Mouse (Mus musculus): ENCODE measurements around the gene Erv3. TPM values are rescaled to one million over a fixed set of nuclear protein-coding genes. Genes with fewer than 3 reads are reported as not detected.

Erv3 gene
- total and polyA plus RNA-seq, 3 experiments = not detected

GRCm38 (mm10) chr2:131820088-131820675 lies 39.4 kb downstream of the Erv3 start:
- Histone ChIP-seq H3K79me2 (replicated peaks; ENCODE audit: control insufficient read depth, extremely low read depth, insufficient read depth, poor library complexity, severe bottlenecking) (no peaks in the 10 kb centered on the region), H3K36me3 (replicated peaks in 1 of 2; ENCODE audit: control insufficient read depth in 1 of 2, insufficient read depth in 1 of 2, low read length in 1 of 2) (no peaks in the 10 kb centered on the region), H3K4me3 (replicated peaks in 1 of 3; ENCODE audit: low read depth in 2 of 3, low read length in 2 of 3, poor library complexity in 1 of 3) (peak overlapping the region in 2 of 3 experiments; percentile 12 to 35), H3K27ac (ENCODE audit: insufficient read depth, low read depth) (no peak overlapping the region), H3K27me3 (replicated peaks) (peaks cover 17% of the 10 kb centered on the region), H3K4me1 (ENCODE audit: control insufficient read depth in 1 of 2, insufficient read depth in 2 of 2) (peaks cover 0 to 28% of the 10 kb centered on the region in 2 experiments; a peak in 3 of 4 replicates), H3K9ac (ENCODE audit: insufficient read depth, low read depth) (no peak overlapping the region; the same call in 1 of the 2 replicates), H3K4me2 (ENCODE audit: insufficient read depth, low read depth, poor library complexity, severe bottlenecking) (peak overlapping the region; percentile 85), H3K9me3 (replicated peaks; ENCODE audit: low read length) (no peaks in the 10 kb centered on the region)
- no peak for TF ChIP-seq IRF4 (IDR thresholded peaks at IDR 0.05; ENCODE audit: low read depth, low read length)
- TF ChIP-seq MAX (IDR thresholded peaks at IDR 0.05; ENCODE audit: low read length) = no peak
- peak; percentile 84 to 98 for TF ChIP-seq CTCF (conservative IDR thresholded peaks at IDR 0.05 in 1 of 2, IDR thresholded peaks at IDR 0.05 in 1 of 2; ENCODE audit: low read depth in 2 of 2, low read length in 2 of 2)
- TF ChIP-seq SMC3 (IDR thresholded peaks at IDR 0.05; ENCODE audit: low read depth, low read length) = peak; percentile 77
- peak; percentile 71 for TF ChIP-seq ZC3H11A (IDR thresholded peaks at IDR 0.05; ENCODE audit: low read depth, low read length)
- no peak for TF ChIP-seq E2F4 (IDR thresholded peaks at IDR 0.05; ENCODE audit: insufficient replicate concordance, low read depth, low read length)
- TF ChIP-seq MYC (IDR thresholded peaks at IDR 0.05; ENCODE audit: low read depth, low read length) = peak; percentile 29; the same call in 1 of the 2 replicates
- no peak for TF ChIP-seq SIN3A (IDR thresholded peaks at IDR 0.05; ENCODE audit: low read length)
- TF ChIP-seq MXI1 (IDR thresholded peaks at IDR 0.05; ENCODE audit: low read depth, low read length) = no peak
- TF ChIP-seq RAD21 (IDR thresholded peaks at IDR 0.05; ENCODE audit: low read depth, low read length) = peak; percentile 99
- peak; percentile 87 for DNase-seq (ENCODE audit: extremely low read depth)
- in situ Hi-C loops (cut with MboI; ENCODE audit: low pct_ligation_motif_present, low pct_unique_long_range_greater_than_20kb, low sequenced_read_pairs) = loop anchor here (5.0 kb wide), 2 partner anchors 117 to 317 kb away; no protein-coding TSS in a partner anchor
- dilution Hi-C loops (cut with MboI; ENCODE audit: extremely low pct_ligation_motif_present, extremely low pct_unique_long_range_greater_than_20kb, low sequenced_read_pairs) = no loop called here

DNA sequence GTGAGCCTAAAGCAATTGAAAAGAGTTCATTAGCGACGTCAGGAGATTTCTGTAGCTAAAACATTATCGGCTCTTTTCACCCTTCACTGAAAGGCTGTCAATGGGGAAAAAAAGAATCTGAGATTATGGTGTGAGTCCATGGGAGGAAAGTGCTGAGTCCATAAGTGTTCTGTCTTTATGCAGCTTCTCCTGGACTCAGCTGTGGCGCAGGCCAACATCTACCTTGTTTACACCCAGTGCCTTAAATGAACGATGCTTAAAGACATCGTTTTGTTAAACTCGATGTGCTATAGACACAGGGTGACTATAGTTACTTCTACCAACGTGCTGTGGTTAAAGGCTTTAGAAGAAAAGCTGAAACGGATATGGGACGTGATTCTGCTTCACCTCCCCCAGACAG lies 45.2 kb downstream of the Erv3 start:
- H3K36me3 ChIP-seq (replicated peaks in 1 of 2; ENCODE audit: control insufficient read depth in 1 of 2, insufficient read depth in 1 of 2, low read length in 1 of 2) = no peaks in the 10 kb centered on the region

DNA sequence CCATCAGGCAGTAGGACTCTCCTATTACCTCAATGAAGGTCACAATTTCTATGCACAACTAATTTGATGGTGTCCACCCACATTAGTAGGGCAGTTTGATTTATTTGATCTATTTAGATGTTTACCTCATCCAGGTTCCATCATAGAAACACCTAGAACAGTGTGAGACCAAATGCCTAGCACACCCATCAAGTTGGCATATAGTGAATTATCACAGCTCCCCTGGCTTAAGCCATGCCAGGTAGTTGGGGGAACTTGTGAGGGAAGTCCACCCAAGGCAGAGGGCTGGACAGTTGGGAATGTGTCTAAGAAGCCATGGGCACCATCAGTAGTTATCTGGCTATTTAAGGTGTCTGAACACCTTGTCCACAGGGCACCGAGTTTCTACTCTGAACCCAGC lies 46.1 kb downstream of the Erv3 start:
- no peaks in the 10 kb centered on the region for H3K36me3 ChIP-seq (replicated peaks in 1 of 2; ENCODE audit: control insufficient read depth in 1 of 2, insufficient read depth in 1 of 2, low read length in 1 of 2)
- dilution Hi-C loops (cut with MboI; ENCODE audit: extremely low pct_ligation_motif_present, extremely low pct_unique_long_range_greater_than_20kb, low sequenced_read_pairs) = no loop called here
- H3K4me3 ChIP-seq (replicated peaks in 1 of 3; ENCODE audit: low read depth in 2 of 3, low read length in 2 of 3, poor library complexity in 1 of 3) = no peak overlapping the region
- no peak overlapping the region for H3K4me2 ChIP-seq (ENCODE audit: insufficient read depth, low read depth, poor library complexity, severe bottlenecking)
- in situ Hi-C loops (cut with MboI; ENCODE audit: low pct_ligation_motif_present, low pct_unique_long_range_greater_than_20kb, low sequenced_read_pairs) = loop anchor here (5.0 kb wide), 1 partner anchor 271 kb away; no protein-coding TSS in a partner anchor
- H3K27ac ChIP-seq (ENCODE audit: insufficient read depth, low read depth) = no peak overlapping the region
- no peaks in the 10 kb centered on the region for H3K79me2 ChIP-seq (replicated peaks; ENCODE audit: control insufficient read depth, extremely low read depth, insufficient read depth, poor library complexity, severe bottlenecking)
- DNase-seq (ENCODE audit: extremely low read depth) = no peak
- H3K27me3 ChIP-seq (replicated peaks) = peaks cover 34% of the 10 kb centered on the region
- H3K4me1 ChIP-seq (ENCODE audit: control insufficient read depth in 1 of 2, insufficient read depth in 2 of 2) = peaks cover 0 to 4% of the 10 kb centered on the region in 2 experiments; a peak in 1 of 4 replicates
- no peaks in the 10 kb centered on the region for H3K9me3 ChIP-seq (replicated peaks; ENCODE audit: low read length)
- no peak overlapping the region for H3K9ac ChIP-seq (ENCODE audit: insufficient read depth, low read depth)
- TF ChIP-seq E2F4 (IDR thresholded peaks at IDR 0.05; ENCODE audit: insufficient replicate concordance, low read depth, low read length) = no peak
- no peak for TF ChIP-seq MAX (IDR thresholded peaks at IDR 0.05; ENCODE audit: low read length)
- TF ChIP-seq RCOR1 (conservative IDR thresholded peaks at IDR 0.05; ENCODE audit: low read depth, low read length) = no peak
- no peak for TF ChIP-seq ETS1 (conservative IDR thresholded peaks at IDR 0.05; ENCODE audit: low read depth, low read length)
- TF ChIP-seq MAFK (IDR thresholded peaks at IDR 0.05; ENCODE audit: insufficient replicate concordance, low read length) = no peak
- TF ChIP-seq CHD1 (IDR thresholded peaks at IDR 0.05; ENCODE audit: low read depth, low read length) = no peak
- TF ChIP-seq IRF4 (IDR thresholded peaks at IDR 0.05; ENCODE audit: low read depth, low read length) = no peak
- TF ChIP-seq USF2 (conservative IDR thresholded peaks at IDR 0.05; ENCODE audit: low read depth, low read length) = no peak
- TF ChIP-seq JUND (conservative IDR thresholded peaks at IDR 0.05; ENCODE audit: low read depth, low read length) = no peak
- TF ChIP-seq CHD2 (IDR thresholded peaks at IDR 0.05; ENCODE audit: low read length) = no peak
- no peak for TF ChIP-seq TBP (conservative IDR thresholded peaks at IDR 0.05; ENCODE audit: low read depth, low read length)
- TF ChIP-seq JUN (IDR thresholded peaks at IDR 0.05; ENCODE audit: insufficient read depth, low read depth, low read length) = no peak
- TF ChIP-seq MXI1 (IDR thresholded peaks at IDR 0.05; ENCODE audit: low read depth, low read length) = no peak
- TF ChIP-seq PAX5 (IDR thresholded peaks at IDR 0.05; ENCODE audit: low read length) = no peak
- TF ChIP-seq NELFE (IDR thresholded peaks at IDR 0.05; ENCODE audit: low read depth, low read length) = no peak
- TF ChIP-seq ZKSCAN1 (IDR thresholded peaks at IDR 0.05; ENCODE audit: borderline replicate concordance, low read depth, low read length) = no peak
- TF ChIP-seq EP300 (IDR thresholded peaks at IDR 0.05; ENCODE audit: low read length) = no peak

More for the DNA sequence above, 45.2 kb downstream of the Erv3 start:
- DNase-seq (ENCODE audit: extremely low read depth) = no peak
- Histone ChIP-seq H3K27me3 (replicated peaks) (peaks cover 34% of the 10 kb centered on the region), H3K4me2 (ENCODE audit: insufficient read depth, low read depth, poor library complexity, severe bottlenecking) (no peak overlapping the region), H3K4me1 (ENCODE audit: control insufficient read depth in 1 of 2, insufficient read depth in 2 of 2) (peaks cover 0 to 4% of the 10 kb centered on the region in 2 experiments; a peak in 1 of 4 replicates), H3K9me3 (replicated peaks; ENCODE audit: low read length) (no peaks in the 10 kb centered on the region), H3K9ac (ENCODE audit: insufficient read depth, low read depth) (no peak overlapping the region), H3K27ac (ENCODE audit: insufficient read depth, low read depth) (no peak overlapping the region), H3K4me3 (replicated peaks in 1 of 3; ENCODE audit: low read depth in 2 of 3, low read length in 2 of 3, poor library complexity in 1 of 3) (no peak overlapping the region), H3K79me2 (replicated peaks; ENCODE audit: control insufficient read depth, extremely low read depth, insufficient read depth, poor library complexity, severe bottlenecking) (no peaks in the 10 kb centered on the region)
- dilution Hi-C loops (cut with MboI; ENCODE audit: extremely low pct_ligation_motif_present, extremely low pct_unique_long_range_greater_than_20kb, low sequenced_read_pairs) (no loop called here), in situ Hi-C loops (cut with MboI; ENCODE audit: low pct_ligation_motif_present, low pct_unique_long_range_greater_than_20kb, low sequenced_read_pairs) (loop anchor here (5.0 kb wide), 1 partner anchor 272 kb away; no protein-coding TSS in a partner anchor)
- no peak for TF ChIP-seq IRF4 (IDR thresholded peaks at IDR 0.05; ENCODE audit: low read depth, low read length)
- no peak for TF ChIP-seq MAFK (IDR thresholded peaks at IDR 0.05; ENCODE audit: insufficient replicate concordance, low read length)
- no peak for TF ChIP-seq ZKSCAN1 (IDR thresholded peaks at IDR 0.05; ENCODE audit: borderline replicate concordance, low read depth, low read length)
- TF ChIP-seq BHLHE40 (IDR thresholded peaks at IDR 0.05; ENCODE audit: low read depth, low read length) = no peak
